Mouse (Mus musculus) ES-E14 (cell line): ENCODE measurements around the gene Pnmal2.
A peak's percentile ranks its signal among the peaks of the same experiment; 100 is the strongest.

Source experiments
- HCFC1 ChIP-seq: IDR thresholded peaks from 2 replicates; pipeline ENCODE4 v1.6.1; 2012; ENCODE audit warnings: low read length, inconsistent platforms, borderline replicate concordance; ENCODE audit not compliant: insufficient read depth
- MAFK ChIP-seq: IDR thresholded peaks from 2 replicates; pipeline ENCODE4 v1.6.1; 2014; ENCODE audit warnings: mild to moderate bottlenecking, low read depth, low read length, inconsistent platforms; ENCODE audit not compliant: insufficient read depth
- ZC3H11A ChIP-seq: IDR thresholded peaks from 2 replicates; pipeline ENCODE4 v1.6.1; 2012; ENCODE audit warnings: low read depth, mild to moderate bottlenecking, inconsistent platforms, low read length, borderline replicate concordance

DNA sequence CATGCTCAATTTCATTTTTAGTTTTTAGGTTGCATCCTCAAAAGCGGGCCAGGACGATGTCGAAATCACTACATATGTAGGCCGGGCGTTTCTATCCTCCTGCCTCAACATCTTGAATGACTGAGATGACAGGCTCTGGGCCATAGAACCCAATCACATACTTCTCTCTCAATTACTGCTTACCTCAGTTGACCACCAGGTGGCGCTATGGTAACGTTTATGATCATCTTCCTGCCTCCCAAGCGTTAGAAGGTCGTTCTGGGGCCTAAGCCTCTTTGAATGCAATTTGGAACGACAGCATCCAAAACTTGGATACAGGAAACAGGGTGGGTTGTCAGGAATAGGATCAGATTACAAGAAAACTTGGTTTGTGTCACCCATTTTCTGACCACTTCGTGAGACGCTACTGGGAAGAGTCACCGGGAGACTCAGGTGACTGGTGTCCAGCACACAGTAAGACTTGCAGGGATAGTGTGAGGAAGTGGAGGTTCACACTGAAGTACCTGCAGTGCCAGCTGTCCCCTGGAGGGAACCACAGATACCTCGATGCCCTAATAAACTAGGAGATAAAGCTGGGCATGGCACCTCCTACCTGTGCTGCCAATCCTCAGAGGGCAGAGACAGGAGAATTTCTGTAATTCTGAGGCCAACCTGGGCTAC is 12.4 kb upstream of the Pnmal2 start:
- TF ChIP-seq ZC3H11A = peak; percentile 63; the same call in 1 of the 2 replicates
- no peak for TF ChIP-seq HCFC1
- no peak for TF ChIP-seq MAFK
